Mouse (Mus musculus) frontal cortex, postnatal 10 days (tissue): Measurements from ENCODE around the gene Ift20.
"Not testable (repeated sequence)": the region's sequence is repeated elsewhere in the genome, so short reads cannot be mapped to it uniquely, and the experiment has no call there.

Source experiments
- DNase-seq, 2 experiments: peaks; one replicate each; pipeline ENCODE4 v3.0.0; 2022; ENCODE audit warnings: low spot score in 2 of 2, mixed read lengths in 1 of 2

The Ift20 gene

GRCm38 (mm10) chr11:78522481-78522997, 13.6 kb upstream of the Ift20 start:
- DNase-seq: no peak

- no peak for DNase-seq
Measured at GRCm38 (mm10) chr11:78523241-78523955, 12.8 kb upstream of the Ift20 start.

- no peak for DNase-seq
Measured at GRCm38 (mm10) chr11:78524838-78525237, 11.3 kb upstream of the Ift20 start.

GRCm38 (mm10) chr11:78528714-78529113, 7.4 kb upstream of the Ift20 start:
- no peak for DNase-seq

GRCm38 (mm10) chr11:78530001-78530400, 6.2 kb upstream of the Ift20 start:
- DNase-seq: no peak

- no peak for DNase-seq
Measured at GRCm38 (mm10) chr11:78531046-78531445, 5.1 kb upstream of the Ift20 start.

- DNase-seq: not testable (repeated sequence)
Measured at GRCm38 (mm10) chr11:78531515-78531914, 4.6 kb upstream of the Ift20 start.

- DNase-seq: no peak
Measured at GRCm38 (mm10) chr11:78534516-78534915, 1.6 kb upstream of the Ift20 start.

GRCm38 (mm10) chr11:78535376-78536079, 633 bp upstream of the Ift20 start:
- no peak for DNase-seq

GRCm38 (mm10) chr11:78536690-78537084, 526 bp downstream of the Ift20 start:
- no peak for DNase-seq

- DNase-seq: no peak
Measured at GRCm38 (mm10) chr11:78540358-78540757, 4.2 kb downstream of the Ift20 start.

- DNase-seq: no peak
Measured at GRCm38 (mm10) chr11:78544449-78545111, 8.4 kb downstream of the Ift20 start.

- DNase-seq: no peak
Measured at GRCm38 (mm10) chr11:78545181-78545580, 9.0 kb downstream of the Ift20 start.

- no peak for DNase-seq
Measured at GRCm38 (mm10) chr11:78547718-78548460, 11.7 kb downstream of the Ift20 start.

GRCm38 (mm10) chr11:78549491-78549987, 13.4 kb downstream of the Ift20 start:
- no peak for DNase-seq

- DNase-seq: peak; percentile 96 to 98
Measured at GRCm38 (mm10) chr11:78550168-78551058, 14.3 kb downstream of the Ift20 start, which contains the start of gene Tmem97. Gene Tmem97, minus strand, starts transcription at chr11:78550777.

- DNase-seq: no peak
Measured at GRCm38 (mm10) chr11:78551059-78551398, 14.9 kb downstream of the Ift20 start.

GRCm38 (mm10) chr11:78555623-78556022, 19.5 kb downstream of the Ift20 start:
- no peak for DNase-seq

- no peak for DNase-seq
Measured at GRCm38 (mm10) chr11:78556070-78556469, 19.9 kb downstream of the Ift20 start.

GRCm38 (mm10) chr11:78557241-78557640, 21.1 kb downstream of the Ift20 start:
- DNase-seq: no peak

- peak; percentile 57 to 72 for DNase-seq
Measured at GRCm38 (mm10) chr11:78560447-78560846, 24.3 kb downstream of the Ift20 start.
